Mouse (Mus musculus): ENCODE data around the gene Polr3f. TPM values are rescaled to one million over a fixed set of nuclear protein-coding genes. Genes with fewer than 3 reads are reported as not detected.

Polr3f gene
- polyA plus RNA-seq (2015; fragmentation: Nextera tagmentation; extraction: Ambion mirVana) = 18.0 and 18.7 TPM in 2 replicates

GRCm38 (mm10) chr2:144526981-144527820 is at the start of gene Polr3f, which contains the start of gene Dzank1:
Polr3f (plus strand) TSS chr2:144527718.
Dzank1 (minus strand) TSS chr2:144527414.

DNA sequence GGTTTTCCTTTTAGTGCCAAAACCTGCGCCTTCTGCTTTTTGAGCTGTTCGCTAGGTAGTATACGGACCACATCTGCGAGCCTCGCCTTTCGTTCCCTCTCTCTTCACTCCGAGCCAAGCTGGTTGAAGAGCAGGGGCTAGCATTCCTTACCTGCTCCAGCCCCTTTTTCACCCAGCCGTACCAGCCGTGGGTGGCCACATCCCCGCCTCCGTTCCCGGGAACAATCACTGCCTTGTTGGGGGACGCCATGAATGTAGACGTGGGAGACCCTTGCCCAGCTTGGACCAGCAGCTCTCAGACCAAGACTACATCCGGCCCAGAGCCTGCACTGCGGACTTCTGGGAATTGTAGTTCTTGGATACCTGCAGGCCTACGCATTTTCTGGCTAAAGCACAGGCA is 23.0 kb downstream of the Polr3f start, which contains the start of gene Rbbp9:
Gene Rbbp9, minus strand, starts transcription at position 341 of the 400 bp plus-strand sequence.

DNA sequence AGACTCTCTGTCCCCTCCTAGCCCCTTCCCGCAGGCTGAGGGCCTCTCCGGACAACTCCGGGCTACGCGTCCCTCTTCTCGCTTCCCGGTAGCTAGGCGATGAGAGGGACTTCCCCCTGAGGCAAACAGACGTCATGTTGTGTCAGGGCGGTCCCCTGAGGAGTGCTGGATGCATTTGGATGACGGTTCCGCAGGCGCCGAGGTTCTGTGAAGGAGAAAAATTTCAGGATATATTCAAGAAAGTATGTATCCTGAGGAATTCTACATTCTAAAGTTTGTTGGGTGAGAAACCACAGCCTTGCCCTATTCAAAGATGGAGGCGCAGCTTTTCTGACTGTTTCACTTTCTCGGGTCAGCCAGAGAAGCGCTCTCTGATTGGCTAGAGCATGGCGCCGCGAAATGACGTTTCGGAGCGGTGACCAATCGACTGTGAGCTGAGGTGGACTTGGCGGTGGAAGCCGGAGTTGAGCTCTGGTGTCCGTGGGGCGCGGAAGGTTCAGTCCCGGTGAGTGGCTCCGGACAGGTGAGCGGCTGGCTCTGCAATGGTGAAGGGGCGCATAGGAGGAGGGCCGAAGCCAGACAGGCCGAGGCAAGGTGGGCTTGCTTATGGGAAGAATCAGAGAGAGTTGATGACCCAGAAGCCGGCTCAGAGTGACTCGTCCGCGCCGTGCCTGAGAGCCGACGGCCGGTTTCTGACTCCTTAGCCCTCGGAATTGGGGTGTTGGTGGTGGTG is 28.5 kb downstream of the Polr3f start, which contains the start of gene Sec23b:
Gene Sec23b, plus strand, starts transcription at position 410 of the 733 bp plus-strand sequence.

Other genes starting within 250 kb of the Polr3f start
- gene Ovol2, start 195.6 kb upstream of the Polr3f start, polyA plus RNA-seq (2015; fragmentation: Nextera tagmentation; extraction: Ambion mirVana) = 0.19 TPM in 1 of 2 replicates, not detected in the other
- 17.2 and 18.5 TPM in 2 replicates for gene Kat14, start 158.7 kb upstream of the Polr3f start, polyA plus RNA-seq (2015; fragmentation: Nextera tagmentation; extraction: Ambion mirVana)
- 0.98 and 2.3 TPM in 2 replicates for gene Pet117, start 158.7 kb upstream of the Polr3f start, polyA plus RNA-seq (2015; fragmentation: Nextera tagmentation; extraction: Ambion mirVana)
- gene Dzank1, start 304 bp upstream of the Polr3f start, polyA plus RNA-seq (2015; fragmentation: Nextera tagmentation; extraction: Ambion mirVana) = 24.1 and 28.5 TPM in 2 replicates
- 41.8 and 43.0 TPM in 2 replicates for gene Rbbp9, start 23.2 kb downstream of the Polr3f start, polyA plus RNA-seq (2015; fragmentation: Nextera tagmentation; extraction: Ambion mirVana)
- gene Sec23b, start 28.5 kb downstream of the Polr3f start, polyA plus RNA-seq (2015; fragmentation: Nextera tagmentation; extraction: Ambion mirVana) = 51.4 and 58.7 TPM in 2 replicates
- gene Smim26, start 66.3 kb downstream of the Polr3f start, polyA plus RNA-seq (2015; fragmentation: Nextera tagmentation; extraction: Ambion mirVana) = 97.8 and 114 TPM in 2 replicates
- 178 and 183 TPM in 2 replicates for gene Dtd1, start 72.2 kb downstream of the Polr3f start, polyA plus RNA-seq (2015; fragmentation: Nextera tagmentation; extraction: Ambion mirVana)